Mouse (Mus musculus) A20 (cell line): Measurements from ENCODE around the gene Abr.

Experiments used
- DNase-seq: peaks from one replicate; pipeline ENCODE4 v3.0.0-alpha.2; 2011; ENCODE audit warnings: low read depth, low spot score

Abr gene

DNA sequence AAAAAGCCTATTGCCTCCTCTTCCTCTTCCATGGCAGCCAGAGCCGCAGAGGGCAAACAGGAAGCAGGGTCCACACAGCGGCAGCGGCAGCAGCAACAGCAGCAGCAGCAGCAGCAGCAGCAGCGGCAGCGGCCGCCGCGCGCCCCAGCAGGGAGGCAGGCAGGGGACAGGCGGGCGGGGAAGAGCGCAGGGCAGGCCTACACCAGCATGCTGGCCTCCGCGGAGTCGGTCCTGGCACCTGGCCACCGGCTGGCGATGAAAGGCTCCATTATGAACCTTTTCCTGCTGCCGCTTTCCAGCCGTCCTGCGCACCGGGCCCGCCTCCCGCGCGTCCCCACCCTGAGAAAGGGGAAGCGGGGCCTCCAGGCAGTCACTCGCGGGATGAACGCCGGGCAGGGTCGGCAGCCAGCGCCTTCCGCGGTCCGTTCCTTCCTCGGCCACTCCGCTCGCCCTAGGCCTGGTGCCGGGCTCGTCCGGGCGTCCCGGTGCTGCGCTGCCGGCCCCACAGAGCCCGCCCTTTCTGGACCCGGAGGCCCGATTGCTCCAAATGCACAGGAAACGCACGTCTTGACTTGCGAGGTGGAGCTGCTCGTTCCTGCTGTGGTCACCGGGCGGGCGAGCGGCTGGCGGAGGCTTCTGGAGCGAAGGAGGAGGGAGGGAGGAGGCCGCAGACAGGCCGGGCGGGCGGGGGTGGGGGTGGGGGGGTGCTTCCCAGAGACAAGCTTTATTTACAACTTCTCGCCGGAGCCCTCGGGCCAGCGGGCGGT, 127.6 kb downstream of the Abr start:
- DNase-seq = peak; percentile 84

DNA sequence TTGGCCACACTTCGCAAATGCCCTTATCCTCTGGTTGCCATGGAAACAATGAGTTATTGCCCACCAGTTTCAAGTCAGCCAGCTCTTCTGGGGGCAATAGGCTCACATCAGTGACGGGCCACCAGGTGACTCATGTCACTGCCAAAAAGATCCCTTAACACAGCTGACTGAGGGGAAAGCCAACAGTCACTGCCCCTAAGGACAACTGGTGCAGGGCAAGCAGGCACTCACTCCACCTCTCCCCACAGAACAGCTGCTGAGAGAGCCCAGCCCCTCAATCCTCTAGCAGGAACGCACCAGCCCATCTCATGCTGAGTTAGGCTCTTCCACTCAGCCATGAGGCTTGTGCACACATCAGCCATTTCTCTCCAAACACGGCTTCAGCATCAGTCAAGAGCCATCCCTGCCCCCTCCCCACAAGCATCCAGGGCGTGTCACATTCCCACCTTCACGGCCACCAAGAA, 128.3 kb downstream of the Abr start:
- DNase-seq = no peak

DNA sequence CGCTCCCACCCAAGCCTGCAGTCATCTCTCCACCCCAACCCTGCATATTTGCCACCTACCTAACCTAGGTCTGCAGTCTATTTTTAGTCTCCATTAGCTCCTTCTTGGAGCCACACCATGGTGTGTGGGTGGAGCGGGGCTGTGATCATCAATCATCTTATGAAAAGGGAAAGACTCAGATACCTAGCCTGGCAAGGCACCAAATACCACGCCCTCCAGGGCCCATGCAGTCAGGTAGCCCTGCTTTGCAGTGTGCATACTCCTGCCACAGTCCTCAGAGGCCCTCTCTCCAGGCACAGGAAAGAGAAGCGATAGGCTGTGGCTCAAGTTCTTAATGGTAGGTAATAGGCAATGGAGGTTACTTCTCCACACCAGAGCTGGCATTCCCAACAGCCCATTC, 128.9 kb downstream of the Abr start:
- no peak for DNase-seq

DNA sequence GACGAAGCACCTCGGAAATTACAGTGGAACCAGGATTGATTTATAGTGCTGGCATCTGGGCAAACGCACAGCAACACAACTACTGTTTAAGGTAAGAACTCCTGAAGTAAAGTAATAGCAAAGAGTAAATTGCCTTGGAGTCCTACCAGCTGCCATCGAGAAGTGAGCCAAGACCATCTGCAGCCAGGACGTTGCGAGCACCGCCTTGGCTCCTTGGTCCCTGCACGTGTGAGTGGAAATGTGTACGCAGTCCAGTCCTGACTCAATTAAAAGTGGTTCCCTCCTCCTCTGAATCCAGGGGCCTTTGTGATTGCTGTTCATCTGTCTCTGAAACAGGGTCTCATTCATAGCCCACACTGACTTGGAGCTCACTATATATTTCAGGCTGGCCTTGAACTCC, 130.3 kb downstream of the Abr start:
- no peak for DNase-seq

DNA sequence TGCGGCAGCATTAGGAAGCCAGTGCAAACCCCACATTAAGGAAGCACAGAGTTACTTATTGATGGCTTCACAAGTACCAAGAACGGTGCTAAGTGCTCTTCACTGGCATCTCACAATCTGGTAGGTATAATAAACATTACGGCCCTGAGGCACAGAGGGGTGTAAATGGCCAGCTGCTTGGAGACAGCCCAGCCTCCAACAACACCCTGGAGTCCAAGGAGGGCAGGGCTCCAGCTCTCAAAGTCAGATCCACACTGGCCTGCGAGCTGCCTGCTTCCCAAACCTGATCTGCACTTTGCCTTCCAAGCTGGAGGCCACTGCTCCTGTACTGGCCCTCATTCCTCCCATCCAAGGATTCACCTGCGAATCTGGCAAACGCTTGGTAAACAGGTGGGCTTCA, 132.7 kb downstream of the Abr start:
- no peak for DNase-seq

DNA sequence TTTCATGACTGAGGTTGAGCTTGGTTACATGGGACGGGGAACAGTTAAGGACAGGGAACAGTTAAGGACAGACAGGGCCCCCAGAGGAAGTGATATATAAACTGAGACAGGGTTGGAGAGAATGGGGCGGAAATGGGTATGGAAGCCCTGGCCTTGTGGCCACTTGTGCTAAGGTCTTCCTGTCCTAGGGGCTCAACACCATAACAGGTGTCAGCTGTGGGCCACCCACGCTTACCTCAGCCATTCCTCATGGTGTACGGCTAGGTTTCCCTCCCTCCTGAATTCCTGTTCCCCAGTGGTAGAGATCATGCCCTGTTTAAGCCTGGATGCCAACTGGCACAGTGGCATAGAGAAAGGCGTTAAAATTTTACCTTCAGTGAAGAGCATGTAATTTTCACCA, 135.1 kb downstream of the Abr start:
- DNase-seq = no peak

DNA sequence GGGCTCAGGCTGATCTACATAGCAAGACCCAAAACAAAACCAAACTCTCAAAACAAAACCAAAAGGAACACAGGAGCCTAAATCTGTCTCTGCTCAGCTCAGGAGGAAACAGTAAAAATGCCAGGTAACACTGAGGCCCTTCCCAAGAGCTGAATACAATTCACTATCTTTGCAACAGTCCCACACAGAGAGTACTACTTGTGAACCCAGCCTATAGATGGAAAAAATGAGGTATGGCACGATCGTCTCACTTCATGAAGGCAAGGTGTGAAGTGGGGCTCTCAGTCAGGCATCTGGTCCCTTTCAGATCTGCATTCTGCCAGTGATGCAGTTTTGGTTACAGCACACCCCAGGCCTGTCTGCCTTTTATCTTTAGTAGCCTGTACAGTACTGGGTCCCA, 138.1 kb downstream of the Abr start:
- peak; percentile 59 for DNase-seq

DNA sequence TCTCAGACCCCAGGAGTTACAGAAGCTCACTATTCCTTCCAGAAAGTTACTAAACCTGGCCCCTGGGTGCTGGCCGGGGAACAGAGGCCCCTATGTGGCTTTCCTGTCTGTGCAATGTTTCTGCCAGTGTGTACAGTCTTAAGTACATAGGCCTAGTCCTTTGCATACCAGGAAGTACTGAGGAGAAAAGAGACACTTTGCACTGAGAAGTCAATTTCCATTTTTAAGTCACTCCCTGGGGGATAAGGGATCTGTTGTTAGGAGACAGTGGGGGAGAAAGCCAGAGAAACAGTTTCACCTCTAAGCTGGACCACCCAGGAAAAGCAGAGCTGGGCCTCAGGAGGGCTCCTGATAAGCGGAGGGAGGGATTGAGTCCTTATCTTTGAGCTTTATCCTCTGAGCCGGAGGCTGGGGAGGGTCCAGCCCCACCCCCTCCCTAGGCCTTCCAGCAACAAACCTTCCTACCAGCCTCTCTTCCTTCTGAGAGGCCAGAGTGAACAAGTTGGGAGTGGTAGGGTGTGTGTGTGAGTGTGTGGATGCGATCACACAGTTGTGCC, 138.9 kb downstream of the Abr start:
- DNase-seq = peak; percentile 58

DNA sequence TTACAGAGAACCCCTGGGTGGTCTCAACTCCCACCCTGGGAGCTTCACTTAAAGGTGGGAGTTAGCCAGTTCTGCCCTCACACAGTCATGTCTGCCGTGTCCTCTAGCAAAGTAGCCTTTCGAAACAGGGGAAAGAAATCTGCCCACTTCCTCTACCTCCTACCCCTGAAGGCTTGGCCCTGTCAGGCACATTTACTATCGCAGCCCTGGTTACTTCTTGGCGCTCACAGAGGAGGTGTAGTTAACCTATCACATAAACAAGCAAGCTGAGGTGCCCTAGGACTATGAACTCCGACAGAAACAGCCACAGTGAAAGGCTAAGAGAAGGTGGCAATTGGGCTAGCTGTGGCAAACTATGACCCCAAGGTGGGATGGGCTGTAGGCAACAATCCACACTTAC, 139.4 kb downstream of the Abr start:
- DNase-seq = no peak

DNA sequence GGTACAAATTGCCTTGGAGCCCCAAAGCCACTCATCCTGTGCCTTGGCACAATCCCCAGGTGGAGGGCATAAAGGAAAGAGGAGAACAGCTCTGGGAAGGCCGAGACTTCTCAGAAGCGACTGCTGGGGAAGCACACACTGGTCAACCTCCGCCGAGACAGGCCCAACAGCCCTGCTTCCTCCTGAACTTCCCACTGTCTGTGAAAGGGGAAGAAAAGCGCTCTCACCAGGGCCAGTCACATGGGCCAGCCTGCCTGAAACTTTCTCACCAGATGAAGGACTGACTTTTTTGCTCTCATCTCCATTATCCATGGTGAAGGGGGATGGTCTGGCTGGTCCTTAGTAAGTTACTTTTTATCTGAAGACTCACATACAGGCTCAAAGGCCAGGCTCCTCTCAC, 139.9 kb downstream of the Abr start:
- DNase-seq = peak; percentile 33

DNA sequence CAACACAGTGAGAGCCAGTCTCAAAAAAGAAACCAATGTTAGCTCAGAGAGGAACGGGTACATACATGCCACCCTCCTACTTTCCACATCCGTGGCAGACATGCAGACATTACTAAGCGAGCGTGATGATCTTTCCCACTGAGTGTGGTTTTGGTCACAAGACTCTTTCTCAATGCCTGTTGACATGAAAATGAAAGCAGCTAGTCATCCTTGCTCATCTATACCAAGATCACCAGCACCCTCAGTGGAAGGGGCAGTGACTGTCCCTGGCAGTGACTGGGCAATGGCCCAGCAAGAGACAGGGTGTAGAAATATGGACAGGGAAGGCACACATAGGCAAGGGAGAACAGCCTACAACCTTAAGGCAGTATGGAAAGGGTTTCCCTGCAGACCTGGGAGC, 142.4 kb downstream of the Abr start:
- DNase-seq = no peak

DNA sequence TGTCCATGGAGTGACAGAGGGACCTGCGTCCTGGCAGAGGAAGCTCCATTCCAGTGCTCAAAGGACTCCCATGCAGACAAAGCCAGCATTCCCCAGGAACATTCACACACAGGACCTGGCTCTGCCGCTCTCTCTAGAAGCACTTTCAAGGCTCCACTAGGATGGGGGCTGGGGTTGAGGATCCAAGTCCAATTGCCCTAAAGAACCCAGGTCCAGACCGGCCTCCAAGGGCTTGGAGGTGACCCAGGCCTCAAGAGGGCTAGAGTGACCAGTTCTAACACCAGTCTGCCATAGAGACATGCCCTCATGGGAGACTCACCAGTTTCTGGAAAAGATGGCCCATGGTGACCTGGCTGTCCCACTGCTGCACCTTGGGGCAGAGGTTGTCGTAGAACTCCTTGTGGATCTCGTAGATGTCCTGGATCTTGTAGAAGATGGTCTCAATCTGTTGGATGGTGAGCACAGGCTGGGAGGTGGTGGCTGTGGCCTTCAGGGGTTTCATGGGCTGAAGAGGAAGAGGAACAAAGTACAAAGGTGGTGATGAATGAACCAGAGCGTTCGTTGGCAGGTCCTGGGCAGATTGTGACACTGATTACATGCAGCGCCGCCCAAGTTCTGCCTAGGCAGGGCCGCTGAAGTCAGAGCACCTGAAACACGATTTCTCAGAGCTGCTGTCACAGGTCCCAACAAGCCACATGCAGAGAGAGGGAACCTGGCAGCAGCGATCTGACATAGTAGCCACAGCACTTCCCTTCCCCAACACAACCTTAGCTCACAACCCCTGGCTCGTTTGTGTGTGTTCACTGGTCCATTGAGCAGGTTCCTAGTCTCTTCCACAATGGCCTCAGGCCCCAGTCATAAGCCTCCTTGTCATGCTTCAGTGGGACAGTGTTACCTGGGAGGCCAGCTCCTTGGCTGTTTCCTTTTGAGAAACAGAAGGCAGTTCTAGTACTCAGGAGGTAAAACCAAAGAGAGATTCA, 143.1 kb downstream of the Abr start:
- peak; percentile 35 for DNase-seq

DNA sequence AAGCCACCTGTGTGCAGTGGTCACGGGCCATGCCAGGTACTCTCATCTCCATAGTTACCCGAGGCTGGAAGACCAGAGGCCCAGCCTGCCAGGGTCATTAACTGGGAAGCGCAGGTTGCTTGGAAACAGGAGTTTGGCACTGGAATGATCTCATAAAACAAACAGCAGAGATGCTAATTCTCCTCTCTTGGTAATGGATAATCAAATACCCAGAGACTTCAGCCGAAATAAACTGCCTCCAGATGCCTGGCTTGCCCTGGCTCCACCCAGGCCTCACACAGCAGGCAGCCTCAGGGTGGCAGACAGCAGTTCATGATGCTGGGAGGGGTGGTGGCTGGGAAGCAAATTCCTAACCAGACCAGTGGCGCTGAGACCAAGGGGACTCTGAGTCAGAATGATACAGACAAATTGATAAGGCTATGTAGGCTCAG, 145.0 kb downstream of the Abr start:
- no peak for DNase-seq

DNA sequence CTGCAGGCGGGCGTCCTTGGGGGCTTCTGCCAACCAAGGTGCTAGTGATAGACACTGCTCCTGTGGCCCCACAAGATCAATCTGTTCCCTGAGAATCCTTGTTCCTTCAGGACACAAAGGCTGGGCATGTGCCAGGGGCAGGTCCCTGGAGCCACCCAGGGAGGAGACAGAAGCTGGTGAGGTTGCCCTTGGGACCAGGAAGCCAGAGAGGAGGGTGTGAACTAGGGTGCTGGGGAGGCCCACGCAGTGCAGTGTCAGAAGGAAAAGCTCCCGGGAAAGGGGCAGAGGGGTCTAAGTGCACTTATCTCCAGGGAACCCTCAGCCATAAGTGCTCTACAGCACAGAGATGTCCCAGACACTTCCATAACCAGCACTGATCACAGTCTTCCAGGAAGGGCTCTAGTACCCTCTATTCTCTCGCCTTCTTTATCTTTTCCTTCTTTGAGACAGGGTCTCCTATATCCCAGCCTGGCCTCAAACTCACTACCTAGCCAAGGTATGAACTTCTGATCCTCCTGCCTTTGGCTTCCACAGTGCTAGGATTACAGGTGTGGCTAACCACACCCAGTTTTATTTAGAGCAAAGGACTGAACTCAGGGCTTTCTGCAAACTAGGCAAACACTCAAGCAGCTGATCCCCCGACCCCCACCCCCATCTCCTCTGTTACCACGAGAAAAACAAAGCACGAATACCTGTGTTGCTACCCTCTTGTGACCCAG, 145.6 kb downstream of the Abr start:
- DNase-seq = no peak

DNA sequence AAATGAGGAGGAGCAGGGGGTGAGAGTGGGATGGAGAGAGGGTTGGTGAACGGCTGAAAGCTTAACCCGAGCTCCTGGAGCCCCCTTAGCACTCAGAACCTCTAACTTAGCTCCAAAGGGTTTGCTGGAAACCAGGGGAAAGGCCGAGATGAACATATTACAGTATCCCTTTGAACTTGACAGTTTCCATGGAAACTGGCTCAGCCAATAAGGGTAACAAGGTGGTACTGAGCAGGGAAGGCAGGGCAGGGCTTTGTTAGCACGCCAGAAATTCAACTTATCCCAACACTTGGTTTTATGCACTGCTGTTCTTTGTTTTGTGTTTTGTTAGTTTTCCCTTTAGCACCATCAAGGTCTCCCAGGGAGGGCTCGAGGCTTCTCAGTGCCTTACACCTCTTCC, 149.5 kb downstream of the Abr start:
- DNase-seq = no peak

DNA sequence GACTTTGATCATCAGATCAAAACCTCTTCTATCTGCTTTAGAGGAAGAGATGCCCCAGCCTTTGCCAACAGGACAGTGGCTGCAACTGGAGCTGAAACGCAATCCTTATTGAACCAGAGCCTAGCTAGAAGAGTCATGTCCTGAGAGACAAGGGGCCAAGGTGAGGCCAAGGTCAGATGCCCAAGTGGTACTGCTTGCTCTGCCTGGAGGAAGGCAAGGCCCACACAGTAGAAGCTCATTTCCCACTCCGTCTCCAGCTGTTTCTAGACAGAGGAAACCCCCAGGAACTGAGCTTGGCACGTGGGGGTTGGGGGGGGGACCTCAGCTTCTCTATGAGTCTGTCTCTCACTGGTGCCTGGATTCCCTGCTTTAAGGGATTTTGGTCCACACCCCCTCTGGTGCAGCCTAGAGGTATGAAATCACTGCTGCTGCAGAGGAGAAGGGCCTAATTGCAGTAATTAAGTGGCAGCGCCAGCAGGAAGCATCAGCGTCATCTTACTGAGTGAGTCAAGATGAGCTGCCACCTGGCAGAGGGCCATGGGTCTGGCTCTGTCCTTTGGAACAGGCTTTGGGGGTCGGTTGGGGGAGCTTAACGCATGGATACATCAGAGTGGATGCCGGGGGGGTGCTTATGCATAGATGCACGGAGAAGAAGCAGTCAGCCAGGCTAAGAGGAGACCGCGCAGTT, 152.7 kb downstream of the Abr start:
- DNase-seq = no peak

DNA sequence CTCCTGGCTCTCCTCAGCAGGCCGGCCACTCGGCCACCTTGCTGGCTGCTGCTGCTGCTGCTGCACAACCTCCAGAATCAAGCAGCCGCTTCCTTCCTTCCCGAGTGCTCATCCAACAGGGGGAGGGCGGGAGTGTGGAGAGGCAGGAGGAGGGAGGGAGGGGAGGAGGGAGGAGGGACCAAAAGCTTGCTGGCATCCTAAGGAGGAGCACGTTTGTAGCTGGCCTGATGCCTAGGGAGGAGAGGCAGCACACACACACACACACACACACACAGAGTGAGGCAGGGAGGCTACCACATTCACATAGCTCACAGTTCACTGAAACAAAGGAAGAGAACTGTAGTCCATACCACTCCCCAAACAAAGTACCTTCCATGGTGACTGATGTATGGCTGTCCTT, 153.8 kb downstream of the Abr start:
- DNase-seq = no peak

DNA sequence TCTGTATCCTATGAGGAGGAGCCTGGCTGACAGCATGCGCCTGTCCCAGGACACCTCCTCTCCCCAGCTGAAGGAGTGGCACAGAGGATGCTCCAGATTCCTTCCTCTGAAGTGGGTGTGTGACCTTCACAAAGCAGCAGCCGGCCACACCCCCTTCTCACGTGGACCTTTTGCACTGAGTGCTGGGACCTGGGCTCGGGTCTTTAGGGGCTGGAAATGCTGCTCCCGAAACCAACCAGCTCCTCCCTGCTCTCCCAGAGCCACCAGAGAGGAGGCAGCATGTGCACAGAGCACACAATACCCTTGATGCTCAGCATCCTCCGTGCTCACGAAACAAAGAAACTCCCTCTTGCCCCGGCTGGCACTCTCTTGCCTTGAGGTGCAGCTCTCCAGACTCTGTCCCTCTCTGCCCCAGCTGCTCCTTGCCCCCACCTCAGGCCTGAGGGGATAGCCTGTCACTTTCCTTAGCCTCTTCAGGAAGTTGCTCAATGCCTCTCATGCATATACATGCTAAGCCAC, 154.6 kb downstream of the Abr start:
- DNase-seq = no peak

DNA sequence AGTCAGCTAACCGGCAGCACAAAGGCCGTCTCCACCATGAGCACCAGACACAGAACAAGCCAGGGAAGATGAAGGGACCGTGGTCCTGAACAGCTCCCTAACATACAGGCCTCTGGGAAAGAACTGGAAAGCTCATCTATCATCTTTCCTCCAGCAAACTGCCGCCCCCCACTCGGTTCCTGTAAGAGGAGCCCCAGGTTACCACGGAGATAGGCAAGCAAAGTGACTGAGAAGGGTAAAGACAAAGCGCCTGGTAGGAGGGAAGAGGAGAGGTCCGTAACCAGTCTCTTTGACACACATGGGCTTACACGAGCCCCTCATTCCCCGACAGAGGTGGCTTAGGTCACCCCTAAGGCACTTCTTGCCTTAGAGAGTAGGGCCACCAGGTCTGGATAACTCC, 155.0 kb downstream of the Abr start:
- DNase-seq = no peak

DNA sequence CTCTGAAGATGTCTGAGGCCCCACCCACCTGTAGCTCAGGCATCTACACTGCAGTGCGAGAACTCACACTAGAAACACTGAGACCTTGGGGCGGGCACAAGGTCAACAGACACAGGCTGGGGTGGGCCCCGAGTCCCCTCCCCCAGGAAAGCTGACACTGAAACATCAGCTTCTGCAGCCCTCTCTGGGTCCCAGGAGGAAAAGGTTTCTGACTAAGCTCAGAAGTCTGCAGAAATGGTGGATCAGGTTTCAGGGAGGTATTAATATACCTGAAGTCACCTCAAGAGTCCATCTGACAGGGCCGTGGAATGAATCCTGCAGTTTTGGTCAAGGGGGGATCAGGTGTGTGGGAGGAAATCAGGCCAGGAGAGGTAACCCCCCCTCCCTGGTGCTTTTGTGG, 156.2 kb downstream of the Abr start:
- no peak for DNase-seq

DNA sequence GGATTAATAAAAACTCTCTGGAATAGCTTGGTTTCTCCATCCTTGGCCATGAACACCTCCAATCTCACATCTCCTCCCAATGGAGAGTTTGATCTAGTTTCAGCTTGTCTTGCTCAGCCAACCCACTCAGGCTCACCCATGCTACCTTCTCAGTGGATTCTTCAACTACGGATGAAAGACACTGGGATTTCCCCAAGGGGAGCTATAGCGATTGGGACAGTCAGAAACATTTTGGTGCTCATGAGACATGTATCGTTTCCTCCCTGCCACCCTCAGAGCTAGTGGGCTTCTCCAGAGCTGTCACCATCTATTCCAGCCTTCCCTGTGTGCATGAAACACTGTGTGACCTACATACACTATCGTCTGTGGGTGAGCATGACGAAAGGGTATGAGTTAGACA, 160.4 kb downstream of the Abr start:
- no peak for DNase-seq
